Mouse (Mus musculus) retina, embryonic 14.5 days (tissue): ENCODE data around the gene Wdr31.

Experiments used
- DNase-seq: peaks from one replicate; pipeline ENCODE4 v3.0.0-alpha.2; 2015; ENCODE audit warnings: low spot score

The Wdr31 gene

DNA sequence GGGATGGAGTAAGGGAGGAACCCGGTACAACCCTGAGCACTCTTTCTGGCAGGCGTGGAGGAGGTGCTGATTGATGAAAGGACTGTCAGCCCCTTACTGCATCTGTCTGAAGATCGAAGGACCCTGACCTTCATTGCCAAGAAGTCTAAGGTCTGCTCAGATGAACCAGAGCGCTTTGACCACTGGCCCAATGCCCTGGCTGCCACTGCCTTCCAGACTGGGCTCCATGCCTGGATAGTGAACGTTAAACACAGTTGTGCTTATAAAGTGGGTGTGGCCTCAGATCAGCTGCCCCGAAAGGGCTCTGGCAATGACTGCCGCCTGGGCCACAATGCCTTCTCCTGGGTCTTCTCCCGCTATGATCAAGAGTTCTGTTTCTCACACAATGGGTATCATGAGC is 25.2 kb upstream of the Wdr31 start:
- no peak for DNase-seq

DNA sequence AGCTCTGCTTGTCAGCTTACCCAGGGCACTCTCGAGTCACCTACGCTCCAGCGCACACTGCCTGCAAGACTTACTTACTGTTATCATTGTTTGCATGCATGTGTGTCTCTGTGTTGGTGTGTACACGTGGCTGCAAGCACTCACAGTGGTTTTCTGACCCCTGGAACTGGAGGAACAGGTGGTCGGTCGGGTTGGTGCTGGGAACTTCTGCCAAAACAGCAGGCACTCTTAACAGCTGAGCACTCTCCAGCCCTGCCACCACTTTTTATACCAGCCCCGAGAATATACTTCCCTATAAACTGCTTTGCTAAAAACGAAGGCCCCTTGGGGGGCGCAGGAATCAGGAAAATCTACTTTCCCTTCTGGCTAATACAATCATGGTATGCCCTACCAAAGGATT is 23.5 kb upstream of the Wdr31 start:
- no peak for DNase-seq

DNA sequence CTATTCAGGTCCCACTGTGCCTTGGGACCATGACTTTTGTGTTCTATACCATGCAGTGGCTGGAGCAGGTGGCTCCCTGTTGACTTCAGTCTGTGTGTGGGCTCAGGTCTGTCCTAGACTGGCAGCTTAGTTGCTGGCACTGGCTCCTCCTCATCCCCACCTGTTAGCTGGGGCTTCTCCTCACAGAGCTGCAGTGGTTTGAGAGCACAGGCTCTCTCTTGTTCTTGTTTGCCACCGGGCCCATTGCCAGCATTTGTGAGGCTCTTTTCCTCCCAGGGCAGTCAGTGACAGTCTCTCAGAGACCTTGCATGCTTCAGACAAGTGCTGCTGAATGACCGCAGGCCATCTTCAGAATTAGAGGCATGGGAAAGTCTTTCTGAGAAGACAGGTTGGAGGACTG is 22.0 kb upstream of the Wdr31 start:
- DNase-seq: no peak

DNA sequence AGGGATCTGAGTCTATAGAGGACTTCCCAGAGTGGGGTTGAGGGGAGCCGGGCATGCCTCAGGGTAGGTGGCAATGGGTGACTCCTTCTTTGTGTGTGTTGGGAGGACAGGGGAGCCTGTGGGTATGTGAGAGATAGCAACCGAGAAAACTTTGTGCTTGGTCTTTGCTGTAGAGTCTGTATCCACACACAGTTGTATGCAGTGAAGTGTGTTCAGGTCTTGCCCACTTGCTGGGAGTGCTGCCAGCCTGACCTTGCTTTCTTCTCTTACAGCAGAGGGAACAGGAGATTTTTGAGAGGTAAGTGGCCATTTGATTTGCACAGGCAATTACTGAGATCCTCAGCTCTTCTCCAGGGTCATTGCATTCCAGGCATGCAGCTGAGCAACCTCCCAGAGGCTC is 17.2 kb upstream of the Wdr31 start:
- DNase-seq: no peak

DNA sequence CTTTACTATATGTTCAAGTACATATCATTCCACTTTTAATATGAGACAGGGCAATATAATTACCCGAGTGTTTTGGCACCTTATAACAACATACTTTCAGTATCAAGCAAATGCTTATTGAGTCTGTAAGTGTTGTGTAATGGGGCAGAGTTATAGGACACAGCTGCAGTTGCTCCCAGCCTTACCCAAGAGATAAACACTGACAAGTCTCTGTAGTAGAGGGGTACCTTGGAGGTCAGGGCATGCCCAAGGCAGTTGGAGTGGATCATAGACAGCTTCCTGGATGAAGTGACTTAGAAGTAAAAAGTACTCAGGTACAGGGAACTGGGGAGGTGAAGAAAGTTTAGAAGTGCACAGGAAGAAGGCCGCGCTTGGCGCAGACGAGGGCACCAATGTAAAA is 16.5 kb upstream of the Wdr31 start:
- DNase-seq: no peak

DNA sequence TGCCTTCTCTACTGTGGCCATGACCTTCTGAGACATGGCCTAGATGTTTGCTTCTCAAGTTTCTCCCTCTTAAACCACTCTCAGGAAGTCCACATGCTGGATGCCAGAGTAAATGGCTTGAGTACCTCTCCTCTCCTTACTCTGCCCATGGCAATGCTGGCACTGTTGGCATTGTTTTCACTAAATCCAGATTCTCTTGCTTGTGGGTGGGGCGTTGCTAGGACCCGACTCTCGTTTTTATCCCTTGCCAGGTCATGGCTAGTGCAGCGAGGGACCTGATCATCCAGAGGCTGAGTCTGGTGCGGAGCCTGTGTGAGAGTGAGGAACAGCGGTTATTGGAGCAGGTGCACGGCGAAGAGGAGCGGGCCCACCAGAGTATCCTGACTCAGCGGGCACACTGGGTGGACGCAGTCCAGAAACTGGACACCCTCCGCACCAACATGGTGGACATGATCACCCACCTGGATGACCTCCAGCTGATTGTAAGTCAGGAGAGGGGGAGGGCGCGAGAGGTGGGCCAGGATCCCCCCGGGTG is 15.5 kb upstream of the Wdr31 start:
- DNase-seq: no peak

DNA sequence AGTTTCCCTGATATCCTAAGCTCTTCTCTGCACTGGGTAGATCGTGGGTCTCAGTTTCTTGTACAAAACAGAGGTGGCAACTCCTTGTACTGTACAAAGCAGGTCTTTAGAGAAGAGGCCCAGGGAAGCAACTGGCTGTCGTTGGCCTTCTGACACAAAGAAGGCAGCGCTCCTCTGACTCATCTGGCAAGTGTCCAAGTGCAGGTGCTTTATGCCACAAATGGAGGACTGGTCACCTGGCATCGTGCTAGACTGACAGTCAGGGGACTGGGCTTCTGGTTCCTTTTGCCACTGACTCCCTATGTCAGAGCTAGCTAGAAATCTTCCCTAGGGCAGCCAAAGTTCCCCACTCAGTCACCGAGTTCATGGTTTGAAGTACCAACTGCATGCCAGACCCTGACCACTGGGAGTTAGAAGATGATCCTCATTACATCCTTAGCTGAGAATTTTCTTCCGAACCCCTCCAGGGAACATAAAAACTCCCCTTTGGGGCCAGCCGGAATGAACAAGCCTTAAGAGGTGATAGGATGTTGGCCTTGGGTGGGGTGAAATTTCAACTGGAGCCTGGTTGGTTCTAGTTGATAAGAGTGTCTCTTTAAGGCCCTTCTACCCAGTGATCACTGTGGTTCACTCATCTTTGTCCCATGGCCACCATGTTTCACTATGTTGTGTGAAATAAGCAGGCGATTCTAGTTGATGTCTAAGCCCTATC is 14.9 kb upstream of the Wdr31 start:
- DNase-seq: no peak

DNA sequence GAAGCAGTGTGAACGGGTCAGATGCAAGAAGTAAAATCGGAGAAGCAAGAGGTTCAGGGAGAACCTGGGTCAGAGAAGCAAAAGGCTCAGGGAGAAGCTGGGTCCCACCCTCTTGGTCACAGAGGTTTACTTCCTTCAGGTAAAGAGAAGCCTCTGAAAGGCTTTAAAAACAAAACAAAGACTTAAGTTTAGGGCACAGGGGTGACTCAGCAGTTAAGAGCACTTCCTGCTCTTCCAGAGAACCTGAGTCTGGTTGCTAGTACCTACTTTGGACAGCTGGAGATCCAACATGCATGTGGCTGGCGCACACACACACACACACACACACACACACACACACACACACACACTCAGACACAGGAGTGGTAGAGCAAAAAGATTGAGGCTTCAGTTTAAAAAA is 14.2 kb upstream of the Wdr31 start:
- DNase-seq: no peak

DNA sequence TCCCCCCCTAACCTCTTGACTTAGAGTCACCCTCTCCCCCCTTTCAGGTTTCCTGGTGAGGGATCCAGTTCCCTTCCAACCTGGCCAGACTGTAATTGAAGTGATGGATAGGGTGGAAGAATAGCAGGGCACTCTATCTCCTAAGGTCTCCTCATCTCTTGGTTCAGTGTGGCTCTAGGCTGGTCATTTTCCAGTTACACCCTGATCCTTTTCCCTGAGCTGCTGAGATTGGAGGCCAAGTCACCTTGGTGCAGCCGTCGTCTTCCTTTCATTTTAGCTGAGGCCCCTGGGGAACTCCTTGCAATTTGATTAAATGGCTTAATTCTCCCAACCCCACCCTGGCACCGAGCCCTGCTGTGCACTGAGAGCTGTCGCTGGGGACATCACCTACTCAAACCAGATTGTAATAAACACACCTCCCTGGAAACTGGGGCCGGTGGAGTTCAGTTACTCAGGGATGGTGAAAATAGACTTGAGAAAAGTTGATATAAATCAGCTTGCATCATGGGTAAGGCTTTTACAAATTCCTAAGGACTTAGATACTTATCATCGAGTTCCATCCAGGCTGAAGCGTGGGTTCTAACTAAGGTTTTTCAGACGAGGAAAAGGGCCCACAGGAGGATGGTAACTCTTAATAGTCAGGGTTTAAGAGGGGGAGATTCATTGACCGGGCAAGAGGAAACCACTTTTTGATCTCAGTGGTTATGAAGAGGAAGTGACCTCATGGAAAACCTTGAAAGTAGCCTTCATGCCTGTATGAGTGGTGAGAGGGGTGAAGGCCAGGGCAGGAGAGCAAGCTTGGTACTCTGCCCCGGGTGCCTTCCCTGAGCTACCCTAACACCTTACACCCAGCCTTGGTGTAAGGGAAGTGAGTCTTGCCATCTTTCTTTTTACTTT is 10.3 kb upstream of the Wdr31 start:
- DNase-seq: no peak

DNA sequence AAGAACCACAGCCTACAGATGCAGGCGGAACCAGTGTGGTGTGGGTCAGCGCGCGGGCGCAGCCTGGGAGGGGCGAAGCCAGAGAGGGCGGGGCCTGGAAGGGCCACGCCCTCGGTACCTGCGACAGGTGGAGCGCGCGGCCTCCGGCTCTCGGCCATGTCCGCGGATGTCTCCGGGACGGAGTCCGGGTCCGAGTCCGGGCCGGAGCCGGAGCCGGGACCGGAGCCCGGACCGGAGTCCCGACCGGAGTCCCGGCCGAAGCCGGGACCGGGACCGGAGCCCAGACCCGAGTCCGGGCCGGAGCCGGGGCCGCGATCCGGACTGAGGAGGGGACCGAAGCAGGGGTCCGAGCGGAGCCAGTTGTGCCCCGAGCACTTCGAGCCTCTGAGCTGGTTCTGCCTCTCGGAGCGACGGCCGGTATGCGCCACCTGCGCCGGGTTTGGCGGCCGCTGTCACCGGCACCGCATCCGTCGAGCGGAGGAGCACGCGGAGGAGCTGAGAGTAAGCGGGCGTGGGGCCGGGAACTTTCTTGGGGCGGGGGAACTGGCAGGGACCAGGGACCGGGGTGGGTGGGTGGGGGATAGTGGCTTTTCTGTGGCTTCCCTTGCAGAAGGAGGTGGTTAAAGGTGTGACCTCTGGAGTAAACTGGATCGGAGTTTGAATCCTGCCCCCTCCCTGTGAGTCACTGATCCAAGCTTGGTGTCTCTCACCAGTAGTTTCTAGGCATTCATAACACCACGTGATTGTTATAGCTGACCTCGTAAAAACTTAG is 9.4 kb upstream of the Wdr31 start, which contains the start of gene Bspry:
Gene Bspry (plus strand): TSS at position 117 of the 772 bp plus-strand sequence.
- peak; percentile 37 for DNase-seq

DNA sequence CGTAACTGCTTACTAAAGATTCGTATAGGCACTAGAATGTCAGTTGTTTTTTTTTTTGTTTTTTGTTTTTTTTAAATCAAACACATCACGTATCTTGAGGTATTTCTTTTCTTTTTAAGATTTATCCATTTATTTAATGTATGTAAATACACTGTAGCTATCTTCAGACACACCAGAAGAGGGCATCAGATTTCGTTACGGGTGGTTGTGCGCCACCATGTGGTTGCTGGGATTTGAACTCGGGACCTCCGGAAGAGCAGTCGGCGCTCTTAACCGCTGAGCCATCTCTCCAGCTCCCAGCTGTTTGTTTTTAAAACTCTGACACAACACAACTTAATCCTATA is 8.9 kb upstream of the Wdr31 start:
- peak; percentile 37 for DNase-seq

DNA sequence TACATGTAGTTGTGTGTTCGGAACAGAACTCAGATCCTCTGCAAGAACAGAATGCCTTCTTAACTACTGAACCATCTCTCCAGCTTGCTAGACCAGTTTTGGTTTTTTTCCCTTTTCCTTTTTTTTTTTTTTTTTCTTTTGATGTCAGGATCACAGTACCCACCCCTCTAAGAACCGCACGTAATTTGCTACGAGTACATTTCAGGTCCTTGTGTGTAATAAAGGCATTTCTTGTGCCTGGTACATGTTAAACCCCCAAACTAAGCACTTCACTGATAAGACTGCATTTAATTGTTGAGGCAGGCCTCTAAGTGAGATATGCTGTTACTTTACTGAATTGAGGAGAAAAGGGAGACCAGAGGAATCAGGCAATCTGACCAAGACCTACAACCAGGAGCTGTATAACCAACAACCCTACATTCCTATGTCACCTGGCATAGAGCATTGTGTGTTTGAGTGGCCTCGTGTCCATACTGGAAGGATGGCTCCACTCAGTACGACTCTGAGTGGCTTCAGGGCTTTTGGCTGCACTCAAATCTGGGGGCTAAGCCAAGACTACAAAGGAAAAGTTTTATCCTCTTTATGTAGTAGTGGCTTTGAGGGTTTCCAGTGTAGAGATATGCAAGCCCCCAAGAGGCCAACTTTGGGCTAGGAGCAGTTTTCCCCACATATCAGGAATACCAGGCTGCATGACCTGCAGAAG is 7.0 kb upstream of the Wdr31 start:
- no peak for DNase-seq

DNA sequence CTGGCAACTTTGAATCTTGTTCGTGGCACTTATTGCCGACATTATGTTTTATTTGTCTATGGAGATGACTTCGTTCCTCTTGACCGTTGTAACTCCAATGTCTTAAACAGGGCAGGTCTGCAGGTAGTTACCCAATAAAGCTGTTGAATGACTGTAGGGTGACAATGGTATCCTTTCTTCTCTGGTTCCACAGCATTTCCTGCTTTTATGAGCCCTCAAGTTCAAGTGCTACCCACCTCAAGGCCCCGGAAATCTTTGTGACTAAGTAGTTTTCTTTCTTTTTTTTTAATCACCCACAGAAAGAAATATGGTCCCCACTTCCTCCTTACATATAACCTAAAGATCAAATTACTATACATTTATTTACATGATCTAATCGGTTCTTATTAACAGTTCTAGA is 5.1 kb upstream of the Wdr31 start:
- DNase-seq: no peak

DNA sequence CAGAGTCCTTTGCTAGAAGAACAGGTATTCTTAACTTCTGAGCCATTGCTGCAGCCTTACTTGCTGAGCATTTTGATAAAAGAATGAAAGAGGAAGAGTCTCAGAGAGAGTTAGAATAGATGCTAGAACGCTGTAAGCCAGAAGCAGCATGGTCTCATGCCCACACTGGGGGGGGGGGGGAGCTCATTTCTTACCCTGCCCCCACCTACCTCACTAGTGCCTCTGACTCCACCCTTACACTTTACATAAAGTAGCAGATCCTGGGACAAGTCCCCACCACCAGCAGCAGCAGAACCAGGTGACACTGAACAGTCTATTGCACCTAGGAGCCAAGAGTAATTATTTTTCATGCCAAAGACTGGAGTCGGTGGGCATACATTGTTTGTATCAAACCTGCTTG is 4.4 kb upstream of the Wdr31 start:
- DNase-seq: no peak

DNA sequence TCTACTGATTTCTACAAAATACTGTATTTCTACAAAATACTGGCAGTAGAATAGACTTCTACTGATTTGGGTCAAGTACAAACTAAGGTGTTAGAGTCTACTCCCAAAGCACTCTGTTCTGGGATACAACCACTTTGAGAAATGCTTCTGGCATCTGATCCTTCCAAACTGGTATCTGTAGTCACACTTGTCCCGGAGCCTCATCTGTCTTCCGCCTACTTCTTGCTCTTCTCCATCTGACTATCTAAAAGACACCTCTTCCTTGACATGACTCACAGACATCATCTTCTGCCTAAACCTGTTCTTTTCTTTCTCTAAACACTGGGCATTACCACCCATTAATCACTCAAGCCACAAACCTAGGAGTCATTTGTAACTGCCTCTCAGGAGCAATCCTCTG is 1.4 kb upstream of the Wdr31 start:
- no peak for DNase-seq

DNA sequence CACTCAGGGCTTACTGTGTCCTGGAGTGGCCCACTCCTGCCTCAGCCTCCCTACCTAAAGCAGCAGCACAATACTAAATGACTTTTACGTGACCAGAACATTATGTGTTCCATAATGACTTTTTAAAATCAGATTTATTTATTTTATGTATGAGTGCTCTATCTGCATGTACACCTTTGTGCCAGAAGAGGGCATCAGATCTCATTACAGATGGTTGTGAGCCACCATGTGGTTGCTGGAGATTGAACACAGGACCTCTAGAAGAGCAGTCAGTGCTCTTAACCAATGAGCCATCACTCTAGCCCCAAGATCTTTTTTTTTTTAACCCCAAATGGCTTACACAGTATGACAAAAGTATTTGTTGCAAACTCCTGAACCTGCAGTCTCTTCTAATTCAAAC is 2.5 kb downstream of the Wdr31 start:
- DNase-seq: no peak

DNA sequence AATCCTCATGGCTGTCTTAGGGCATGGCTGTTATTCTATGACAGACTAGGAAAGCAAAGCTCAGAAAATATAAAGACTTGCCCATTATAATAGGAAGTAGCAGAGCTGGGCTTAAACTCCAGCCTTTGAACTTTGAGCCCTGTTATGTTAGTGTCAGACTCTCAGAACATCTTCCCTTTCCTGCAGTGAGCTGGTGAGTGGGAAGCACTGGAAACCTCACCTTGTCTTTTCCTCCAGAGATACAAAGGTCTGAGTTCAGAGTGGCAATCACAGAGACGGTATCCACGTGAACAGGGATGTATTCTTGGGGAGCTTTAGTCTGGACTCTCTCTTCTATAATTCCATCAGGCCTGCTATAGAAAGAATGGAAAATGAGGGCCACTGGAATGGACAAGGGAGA is 7.6 kb downstream of the Wdr31 start:
- DNase-seq: no peak

DNA sequence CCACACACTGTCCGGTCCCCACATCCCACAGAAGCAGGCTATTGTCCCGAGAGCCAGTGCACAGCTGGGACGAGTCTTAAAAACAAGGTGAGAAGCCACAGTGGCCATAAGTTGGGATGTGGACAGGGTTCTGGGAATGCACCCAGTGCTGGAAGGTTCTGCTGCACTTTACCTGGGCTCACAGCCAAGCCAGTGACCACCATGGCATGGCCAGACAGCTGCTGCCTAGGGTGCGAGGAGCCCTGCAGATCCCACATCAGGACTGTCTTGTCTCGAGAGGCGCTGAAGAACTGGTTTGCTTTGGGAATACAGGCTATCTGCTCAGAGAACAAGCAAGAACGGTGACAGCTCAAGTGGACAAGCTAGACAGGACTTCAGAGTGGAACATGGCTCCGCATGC is 10.3 kb downstream of the Wdr31 start:
- no peak for DNase-seq

DNA sequence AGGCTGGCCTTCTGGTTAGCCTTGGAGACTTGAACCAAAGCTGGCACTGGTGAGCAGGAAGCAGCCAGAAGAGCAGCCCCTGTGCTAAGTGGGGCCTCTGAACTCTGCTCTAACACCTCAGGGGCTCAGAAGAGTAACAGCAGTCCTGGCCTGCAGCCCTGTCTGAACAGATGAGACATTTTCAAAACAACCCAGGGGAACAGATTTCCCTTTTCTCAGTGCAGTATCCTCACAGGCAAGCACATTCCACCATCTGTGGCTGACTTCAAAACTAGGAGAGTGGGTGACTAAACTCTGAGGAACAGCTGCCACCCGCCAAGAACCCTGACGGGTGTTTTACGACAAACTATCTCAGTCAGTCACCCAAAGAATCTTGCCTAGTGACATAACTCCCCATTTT is 11.6 kb downstream of the Wdr31 start:
- no peak for DNase-seq

DNA sequence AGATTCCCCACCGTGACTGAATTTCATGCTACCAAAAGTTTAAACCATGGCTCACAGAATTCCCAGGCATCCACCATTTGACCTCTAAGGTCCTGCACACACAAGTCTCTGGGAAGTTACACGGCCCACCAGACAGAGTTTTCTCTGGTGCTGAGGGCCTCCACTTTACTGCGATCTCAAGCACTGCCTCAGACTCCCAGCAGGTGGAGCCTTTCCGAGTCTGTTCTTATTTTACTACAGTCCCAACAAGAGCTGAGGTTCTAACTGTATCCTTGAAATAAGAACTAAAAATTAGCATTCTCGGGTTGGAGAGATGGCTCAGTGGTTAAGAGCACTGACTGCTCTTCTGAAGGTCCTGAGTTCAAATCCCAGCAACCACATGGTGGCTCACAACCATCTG is 15.7 kb downstream of the Wdr31 start:
- peak; percentile 70 for DNase-seq

DNA sequence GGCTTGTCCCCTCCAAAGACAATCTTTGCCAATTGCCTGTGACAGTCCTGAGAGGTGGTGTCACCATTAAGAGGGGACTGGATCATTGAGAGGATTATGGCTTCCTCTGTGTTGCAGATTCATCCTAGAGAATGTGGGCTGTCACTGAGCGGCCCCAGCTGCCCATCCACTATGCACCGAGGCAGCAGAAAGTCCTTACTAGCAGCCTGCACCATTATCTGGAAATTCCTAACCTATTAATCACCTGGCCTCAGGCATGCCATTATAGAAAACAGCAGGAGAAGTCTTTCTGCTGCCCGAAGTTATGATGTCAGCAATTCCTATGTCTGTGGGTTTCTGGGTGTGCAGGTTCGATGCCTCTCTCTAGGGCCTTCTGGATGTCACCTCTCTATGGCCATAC is 29.7 kb downstream of the Wdr31 start:
- DNase-seq: no peak

DNA sequence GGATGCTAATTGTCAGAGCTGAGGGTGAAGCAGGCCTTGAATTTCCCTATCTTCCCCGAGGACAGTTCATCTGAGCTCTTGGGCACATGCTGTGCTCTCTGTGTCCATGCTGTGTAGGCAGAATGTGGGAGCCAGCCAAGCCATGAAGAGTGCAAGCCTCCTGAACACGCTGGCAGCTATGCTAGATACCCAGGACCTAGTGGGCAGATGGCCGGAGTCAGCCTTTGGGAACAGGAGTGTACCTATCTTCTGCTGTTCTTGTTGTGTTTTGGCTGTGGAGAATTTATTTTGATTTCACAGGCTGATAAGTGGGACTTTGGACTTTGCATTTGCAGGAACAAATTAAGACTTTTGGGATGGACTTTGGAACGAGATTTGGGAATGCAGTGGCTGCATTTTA is 30.2 kb downstream of the Wdr31 start:
- no peak for DNase-seq
